In genomic region chr19:30000406-30001365, GRCm38 (mm10) we compare ENCODE assay signal across 26 mouse cellular contexts. TPM values are rescaled to one million over a fixed set of nuclear protein-coding genes. Genes with fewer than 3 reads are reported as not detected.
DNase-seq lines count a peak whose midpoint lies in the region; ATAC-seq and TF ChIP-seq lines count a peak whose summit lies in the region.
"Had no signal": no experiment of that assay in that cellular context is flagged by ENCODE, and none has a peak within 500 bp of the region (broad histone marks: within the 10 kb centered on the region; RNA-seq: fewer than 3 reads in every experiment).

No protein-coding gene starts in this region.

- H3K4me1 ChIP-seq in heart, embryonic 11.5 days (ENCODE audit: control insufficient read depth, insufficient read depth, low read length) = no peaks in the 10 kb centered on the region
- H3K4me1 ChIP-seq in forebrain, embryonic 11.5 days (replicated peaks; ENCODE audit: control insufficient read depth, insufficient read depth, low read length) = peaks cover 3% of the 10 kb centered on the region; the same call in 1 of the 2 replicates
- H3K4me1 ChIP-seq in hindbrain, embryonic 14.5 days (replicated peaks; ENCODE audit: control insufficient read depth, insufficient read depth, low read length) = no peaks in the 10 kb centered on the region
- peaks cover 7% of the 10 kb centered on the region for H3K4me1 ChIP-seq in midbrain, embryonic 15.5 days
- no peaks in the 10 kb centered on the region for H3K4me1 ChIP-seq in lung, postnatal 0 days (ENCODE audit: insufficient read depth, low read depth, low read length)
- H3K4me1 ChIP-seq: liver, embryonic 13.5 days had no signal

- TF ChIP-seq CTCF in lung, postnatal 0 days (IDR thresholded peaks at IDR 0.05) = no peak

- no peak for ATAC-seq in heart, embryonic 11.5 days (replicated peaks; ENCODE audit: insufficient number of reproducible peaks, low FRiP score, low TSS enrichment)
- no peak for ATAC-seq in forebrain, embryonic 11.5 days (replicated peaks; ENCODE audit: low FRiP score)
- ATAC-seq in hindbrain, embryonic 14.5 days (ENCODE audit: low FRiP score) = peak; percentile 77; the same call in 1 of the 2 replicates
- peak; percentile 83 for ATAC-seq in midbrain, embryonic 15.5 days (replicated peaks)
- no peak for ATAC-seq in lung, postnatal 0 days
- ATAC-seq: intestine, embryonic 16.5 days; Patski had no signal

- no peak for TF ChIP-seq EP300 in lung, postnatal 0 days (IDR thresholded peaks at IDR 0.05)

- no peak overlapping the region for H3K27ac ChIP-seq in heart, embryonic 11.5 days (ENCODE audit: low read depth, low read length)
- no peak overlapping the region for H3K27ac ChIP-seq in forebrain, embryonic 11.5 days (ENCODE audit: low read depth, low read length)
- 0 out of 2 replicates have a peak overlapping the region, but pooled peaks have one; percentile 15 for H3K27ac ChIP-seq in hindbrain, embryonic 14.5 days
- H3K27ac ChIP-seq in midbrain, embryonic 15.5 days = peak overlapping the region; percentile 55; the same call in 1 of the 2 replicates
- no peak overlapping the region for H3K27ac ChIP-seq in lung, postnatal 0 days (ENCODE audit: low read length)
- H3K27ac ChIP-seq: embryonic facial prominence, embryonic 13.5 days; liver, embryonic 13.5 days; stomach, postnatal 0 days had no signal

- H3K9me3 ChIP-seq in heart, embryonic 11.5 days (replicated peaks; ENCODE audit: control insufficient read depth, low read length) = no peaks in the 10 kb centered on the region
- H3K9me3 ChIP-seq in forebrain, embryonic 11.5 days (ENCODE audit: control insufficient read depth, low read length) = no peaks in the 10 kb centered on the region
- peaks cover 4% of the 10 kb centered on the region; the same call in 1 of the 2 replicates for H3K9me3 ChIP-seq in hindbrain, embryonic 14.5 days (ENCODE audit: control insufficient read depth, low read length)
- H3K9me3 ChIP-seq in midbrain, embryonic 15.5 days = no peaks in the 10 kb centered on the region
- H3K9me3 ChIP-seq in lung, postnatal 0 days (ENCODE audit: low read length) = no peaks in the 10 kb centered on the region
- H3K9me3 ChIP-seq: embryonic facial prominence, embryonic 13.5 days; liver, embryonic 13.5 days had no signal

- H3K27me3 ChIP-seq in heart, embryonic 11.5 days (ENCODE audit: control insufficient read depth, insufficient read depth, low read length) = no peaks in the 10 kb centered on the region
- H3K27me3 ChIP-seq in forebrain, embryonic 11.5 days (ENCODE audit: control insufficient read depth, insufficient read depth, low read length) = no peaks in the 10 kb centered on the region
- no peaks in the 10 kb centered on the region for H3K27me3 ChIP-seq in hindbrain, embryonic 14.5 days (ENCODE audit: control insufficient read depth, insufficient read depth, low read length)
- no peaks in the 10 kb centered on the region for H3K27me3 ChIP-seq in midbrain, embryonic 15.5 days (replicated peaks)
- no peaks in the 10 kb centered on the region for H3K27me3 ChIP-seq in lung, postnatal 0 days (replicated peaks; ENCODE audit: insufficient read depth, low read length)
- H3K27me3 ChIP-seq: CH12.LX; embryonic facial prominence, embryonic 13.5 days; liver, embryonic 13.5 days had no signal

- H3K36me3 ChIP-seq in heart, embryonic 11.5 days (ENCODE audit: control insufficient read depth, insufficient read depth, low read length) = no peaks in the 10 kb centered on the region
- H3K36me3 ChIP-seq in forebrain, embryonic 11.5 days (ENCODE audit: control insufficient read depth, insufficient read depth, low read length) = no peaks in the 10 kb centered on the region
- no peaks in the 10 kb centered on the region for H3K36me3 ChIP-seq in hindbrain, embryonic 14.5 days (replicated peaks; ENCODE audit: control insufficient read depth, insufficient read depth)
- no peaks in the 10 kb centered on the region for H3K36me3 ChIP-seq in midbrain, embryonic 15.5 days (replicated peaks)
- H3K36me3 ChIP-seq in lung, postnatal 0 days (ENCODE audit: insufficient read depth, low read length) = no peaks in the 10 kb centered on the region
- H3K36me3 ChIP-seq: embryonic facial prominence, embryonic 13.5 days; liver, embryonic 13.5 days had no signal

- DNase-seq in heart, adult 11 months = peak; percentile 72
- DNase-seq in forebrain, embryonic 11.5 days (ENCODE audit: low spot score) = no peak
- peak; percentile 32 for DNase-seq in hindbrain, embryonic 14.5 days (ENCODE audit: low spot score)
- no peak for DNase-seq in spleen, postnatal 4 days (ENCODE audit: low spot score in 2 of 2)
- DNase-seq in adrenal gland, postnatal 36 days = no peak
- DNase-seq in lung, postnatal 0 days (ENCODE audit: low spot score) = no peak
- DNase-seq: cerebellum, adult 11 months; heart, postnatal 14 days; kidney, postnatal 10 days; liver, embryonic 13.5 days; spleen, adult 18-20 months; thymus, postnatal 4 days had no signal

- 61% methylated on average over 12 of the region's 12 CpGs for WGBS in heart, embryonic 11.5 days (ENCODE audit: insufficient replicate concordance)
- WGBS in forebrain, embryonic 11.5 days = 38% methylated on average over 12 of the region's 12 CpGs
- 32% methylated on average over 12 of the region's 12 CpGs for WGBS in hindbrain, embryonic 14.5 days
- 24% methylated on average over 12 of the region's 12 CpGs for WGBS in midbrain, embryonic 15.5 days
- WGBS in lung, postnatal 0 days = 63% methylated on average over 12 of the region's 12 CpGs

- no peak overlapping the region for H3K4me3 ChIP-seq in heart, embryonic 11.5 days (ENCODE audit: low read depth, low read length)
- no peak overlapping the region for H3K4me3 ChIP-seq in forebrain, embryonic 11.5 days (ENCODE audit: low read depth, low read length)
- H3K4me3 ChIP-seq in hindbrain, embryonic 14.5 days (replicated peaks; ENCODE audit: low read length) = no peak overlapping the region
- H3K4me3 ChIP-seq in midbrain, embryonic 15.5 days = peak overlapping the region; percentile 4; the same call in 1 of the 2 replicates
- H3K4me3 ChIP-seq in lung, postnatal 0 days (ENCODE audit: low read depth, low read length) = no peak overlapping the region
- H3K4me3 ChIP-seq: embryonic facial prominence, embryonic 13.5 days; liver, embryonic 13.5 days had no signal

- H3K9ac ChIP-seq in heart, embryonic 11.5 days (ENCODE audit: low read depth, low read length) = no peak overlapping the region
- no peak overlapping the region for H3K9ac ChIP-seq in forebrain, embryonic 11.5 days (ENCODE audit: low read length)
- no peak overlapping the region for H3K9ac ChIP-seq in hindbrain, embryonic 14.5 days
- H3K9ac ChIP-seq in midbrain, embryonic 15.5 days = no peak overlapping the region
- H3K9ac ChIP-seq in lung, postnatal 0 days (replicated peaks; ENCODE audit: low read depth) = no peak overlapping the region
- H3K9ac ChIP-seq: embryonic facial prominence, embryonic 13.5 days; liver, embryonic 13.5 days had no signal

- no peak overlapping the region; the same call in 1 of the 2 replicates for H3K4me2 ChIP-seq in heart, embryonic 11.5 days
- peak overlapping the region; percentile 18; the same call in 1 of the 2 replicates for H3K4me2 ChIP-seq in forebrain, embryonic 11.5 days (ENCODE audit: low read depth, low read length, severe bottlenecking)
- H3K4me2 ChIP-seq in hindbrain, embryonic 14.5 days (replicated peaks) = peak overlapping the region; percentile 20
- H3K4me2 ChIP-seq in midbrain, embryonic 15.5 days = peak overlapping the region; percentile 27
- no peak overlapping the region for H3K4me2 ChIP-seq in lung, postnatal 0 days (replicated peaks; ENCODE audit: low read depth, low read length)
- H3K4me2 ChIP-seq: embryonic facial prominence, embryonic 13.5 days; liver, embryonic 13.5 days had no signal

RNA-seq across cellular contexts. Expression of gene Trpd52l3, which starts 2.9 kb away (rescaled TPM):
- polyA plus RNA-seq in heart, embryonic 11.5 days (2014; fragmentation: Nextera tagmentation; extraction: Ambion mirVana) = not detected in 2 replicates
- not detected in 2 replicates for polyA plus RNA-seq in forebrain, embryonic 11.5 days (2014; fragmentation: Nextera tagmentation; extraction: Ambion mirVana)
- not detected in 2 replicates for polyA plus RNA-seq in hindbrain, embryonic 14.5 days (2014; fragmentation: Nextera tagmentation; extraction: Ambion mirVana)
- not detected in 2 replicates for polyA plus RNA-seq in midbrain, embryonic 15.5 days (2015; fragmentation: Nextera tagmentation; extraction: Ambion mirVana)
- not detected for total RNA-seq in adrenal gland, postnatal 36 days (2021)
- polyA plus RNA-seq in lung, postnatal 0 days (2015; fragmentation: Nextera tagmentation; extraction: Ambion mirVana) = not detected in 2 replicates
- total RNA-seq: CH12.LX; common myeloid progenitor, adult 5-6 weeks; gastrocnemius, adult 8-10 months; heart, adult 8-10 months; heart, postnatal 14 days; left cerebral cortex, postnatal 36 days; megakaryocyte, adult 5-6 weeks had no signal
- polyA plus RNA-seq: embryonic facial prominence, embryonic 13.5 days; intestine, embryonic 16.5 days; liver, embryonic 13.5 days; lung, embryonic 16.5 days; neural tube, embryonic 11.5 days; Patski; stomach, postnatal 0 days had no signal

RNA-seq across cellular contexts. Expression of gene Uhrf2, which starts 29.6 kb away (rescaled TPM):
- 58.3 and 60.5 TPM in 2 replicates for polyA plus RNA-seq in heart, embryonic 11.5 days (2014; fragmentation: Nextera tagmentation; extraction: Ambion mirVana)
- polyA plus RNA-seq in forebrain, embryonic 11.5 days (2014; fragmentation: Nextera tagmentation; extraction: Ambion mirVana) = 87.6 and 92.3 TPM in 2 replicates
- 52.3 and 59.2 TPM in 2 replicates for polyA plus RNA-seq in hindbrain, embryonic 14.5 days (2014; fragmentation: Nextera tagmentation; extraction: Ambion mirVana)
- 54.2 and 57.0 TPM in 2 replicates for polyA plus RNA-seq in midbrain, embryonic 15.5 days (2015; fragmentation: Nextera tagmentation; extraction: Ambion mirVana)
- total RNA-seq in adrenal gland, postnatal 36 days (2021) = 10 to 100 TPM; 36.3 to 43.5 TPM
- 28.0 and 36.7 TPM in 2 replicates for polyA plus RNA-seq in lung, postnatal 0 days (2015; fragmentation: Nextera tagmentation; extraction: Ambion mirVana)

Comparison
In these comparisons a context has a peak if more than half of its experiments do, and no peak if none do; other contexts are left out.
1. DNase-seq: peak in heart, adult 11 months (single experiment) and hindbrain, embryonic 14.5 days (single experiment); none in forebrain, embryonic 11.5 days (single experiment), spleen, postnatal 4 days (0 of 2), adrenal gland, postnatal 36 days (0 of 2) and lung, postnatal 0 days (single experiment).
2. ATAC-seq: peak in hindbrain, embryonic 14.5 days (single experiment) and midbrain, embryonic 15.5 days (single experiment); none in heart, embryonic 11.5 days (single experiment), forebrain, embryonic 11.5 days (single experiment) and lung, postnatal 0 days (single experiment).
3. H3K27ac ChIP-seq: peak in hindbrain, embryonic 14.5 days (single experiment) and midbrain, embryonic 15.5 days (single experiment); none in heart, embryonic 11.5 days (single experiment), forebrain, embryonic 11.5 days (single experiment) and lung, postnatal 0 days (single experiment).
4. H3K4me2 ChIP-seq: peak in forebrain, embryonic 11.5 days (single experiment), hindbrain, embryonic 14.5 days (single experiment) and midbrain, embryonic 15.5 days (single experiment); none in heart, embryonic 11.5 days (single experiment) and lung, postnatal 0 days (single experiment).